Mouse (Mus musculus) layer of hippocampus, adult 11-12 months (tissue): ENCODE results near the gene Fmnl3.

Experiments
- DNase-seq: peaks from one replicate; pipeline ENCODE4 v3.0.0; 2022; ENCODE audit warnings: low spot score

Gene Fmnl3

DNA sequence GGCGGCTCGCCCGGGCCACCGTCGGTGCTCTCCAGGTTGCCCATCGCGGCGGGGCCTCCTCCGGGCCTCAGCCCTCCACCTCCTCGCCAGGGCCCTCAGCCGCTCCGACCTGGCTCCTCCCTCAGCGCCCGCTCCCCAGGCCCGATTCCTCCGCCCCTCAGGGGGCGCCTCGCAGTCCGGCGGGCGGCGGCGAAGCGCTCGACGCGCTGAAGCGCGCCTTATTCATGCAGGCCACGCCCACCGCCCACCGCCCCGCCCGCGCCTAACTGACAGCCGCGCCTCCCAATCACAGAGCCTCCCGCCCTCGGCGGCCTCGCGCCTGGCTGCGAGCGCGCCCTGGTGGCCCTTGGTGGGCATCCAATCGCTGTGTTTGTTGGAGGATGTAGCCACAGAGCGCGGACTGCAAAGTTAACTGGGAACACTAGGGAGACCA is at the start of gene Fmnl3:
TSS of gene Fmnl3 (minus strand) at position 224 of the 433 bp plus-strand sequence.
- DNase-seq = peak; percentile 96

DNA sequence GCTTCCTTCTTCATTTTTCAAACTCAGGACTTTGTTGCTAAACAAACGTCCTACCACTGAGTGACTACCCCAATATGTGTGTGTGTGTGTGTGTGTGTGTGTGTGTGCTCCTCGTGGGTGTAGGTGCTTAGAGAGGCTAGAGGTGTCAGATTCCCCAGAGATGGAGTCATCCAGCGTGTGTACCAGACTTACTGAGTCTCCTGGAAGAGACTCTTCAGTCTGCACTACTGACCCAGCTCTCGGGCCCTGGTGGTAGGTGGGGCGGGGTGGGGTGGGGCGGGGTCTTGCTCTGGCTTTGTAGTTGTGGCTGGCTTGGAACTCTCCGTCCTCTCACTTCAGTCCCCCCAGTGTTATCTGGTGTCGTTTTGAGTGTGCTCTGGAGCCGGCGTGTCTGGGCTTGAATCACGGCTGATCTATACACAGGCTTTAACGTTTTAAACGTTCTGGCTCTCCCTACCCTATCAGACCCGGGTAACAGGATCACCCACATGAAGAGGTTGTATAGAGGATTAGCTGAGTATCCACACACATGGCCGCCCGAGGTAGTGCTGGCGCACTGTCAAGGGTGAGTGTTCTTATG is 47.5 kb upstream of the Fmnl3 start:
- no peak for DNase-seq

DNA sequence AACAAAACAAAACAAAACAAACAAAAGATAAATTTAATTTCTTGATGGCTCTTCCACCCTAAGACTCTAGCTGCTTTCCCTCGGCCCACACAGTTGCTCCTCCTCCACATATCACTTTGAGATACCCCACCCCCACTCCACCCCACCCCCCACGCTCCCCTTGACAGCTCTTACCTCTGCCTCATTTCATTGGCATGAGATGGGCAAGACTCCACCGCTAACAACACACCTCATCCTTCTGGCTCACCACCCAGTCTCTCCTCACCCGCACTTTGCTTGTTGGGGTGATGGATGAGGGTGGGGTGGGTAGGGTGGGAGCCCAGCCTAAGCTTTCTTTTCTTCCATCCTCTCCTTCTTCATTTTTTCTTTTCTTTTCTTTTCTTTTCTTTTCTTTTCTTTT is 46.7 kb upstream of the Fmnl3 start:
- DNase-seq = no peak

DNA sequence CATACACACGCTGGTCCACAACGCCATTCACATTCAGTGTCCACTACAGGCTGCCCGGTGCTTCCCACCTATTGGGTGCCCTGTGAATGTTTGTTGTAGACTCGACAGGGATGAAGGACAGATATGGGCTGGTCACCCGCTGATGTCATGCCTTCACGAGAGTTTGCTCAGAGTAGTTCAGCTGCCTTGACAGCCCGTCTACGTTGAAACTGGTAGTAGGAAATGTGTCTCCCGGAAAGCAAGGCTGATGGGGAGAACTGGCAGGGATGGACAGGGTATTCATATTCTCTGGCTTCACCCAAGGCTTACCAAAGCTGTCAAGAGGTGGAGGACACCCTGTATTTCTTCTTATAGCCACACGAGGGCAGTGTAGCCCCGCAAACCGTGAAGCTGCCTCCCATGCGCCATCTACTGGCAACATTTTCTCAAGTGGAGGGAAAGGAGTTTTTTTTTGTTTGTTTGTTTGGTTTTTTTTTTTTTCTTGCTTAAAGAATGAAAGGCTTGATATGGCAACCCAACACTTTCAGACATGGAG is 46.1 kb upstream of the Fmnl3 start:
- peak; percentile 82 for DNase-seq

DNA sequence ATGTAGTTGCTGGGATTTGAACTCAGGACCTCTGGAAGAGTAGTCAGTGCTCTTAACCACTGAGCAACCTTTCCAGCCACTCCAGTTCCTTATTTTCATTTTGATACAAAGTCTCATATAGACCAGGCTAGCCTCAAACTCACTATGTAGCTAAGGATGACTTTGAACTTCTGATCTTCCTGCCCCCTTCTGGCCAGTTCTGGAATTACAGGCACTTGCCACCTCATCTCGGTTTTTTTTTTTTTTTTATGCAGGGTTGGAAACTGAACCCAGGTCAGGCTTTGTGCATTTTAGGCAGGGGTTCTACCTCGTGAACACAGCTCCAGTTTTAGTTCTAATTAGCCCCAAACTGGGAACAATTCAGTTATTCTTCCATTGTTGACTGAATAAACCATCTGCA is 45.5 kb upstream of the Fmnl3 start:
- DNase-seq = peak; percentile 67

DNA sequence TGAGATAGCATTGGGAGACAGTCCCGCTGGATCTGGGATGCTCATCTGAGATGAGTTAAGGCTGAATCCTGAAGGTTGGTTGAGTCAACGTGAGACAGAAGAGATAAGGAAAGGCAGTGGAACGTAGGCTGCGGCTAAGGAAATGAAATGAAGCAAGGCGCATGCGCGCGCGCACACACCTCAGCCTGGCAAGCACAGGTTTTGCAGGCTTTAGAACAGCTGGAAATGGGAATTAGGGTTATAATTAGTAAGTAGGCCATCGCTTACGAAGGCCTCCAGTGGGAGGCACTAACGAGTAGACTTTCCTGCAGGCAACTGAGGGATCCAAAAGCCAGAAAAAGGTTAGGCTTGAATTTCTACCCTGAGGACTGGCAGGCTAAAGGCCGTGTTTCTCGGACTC is 41.5 kb upstream of the Fmnl3 start:
- no peak for DNase-seq

DNA sequence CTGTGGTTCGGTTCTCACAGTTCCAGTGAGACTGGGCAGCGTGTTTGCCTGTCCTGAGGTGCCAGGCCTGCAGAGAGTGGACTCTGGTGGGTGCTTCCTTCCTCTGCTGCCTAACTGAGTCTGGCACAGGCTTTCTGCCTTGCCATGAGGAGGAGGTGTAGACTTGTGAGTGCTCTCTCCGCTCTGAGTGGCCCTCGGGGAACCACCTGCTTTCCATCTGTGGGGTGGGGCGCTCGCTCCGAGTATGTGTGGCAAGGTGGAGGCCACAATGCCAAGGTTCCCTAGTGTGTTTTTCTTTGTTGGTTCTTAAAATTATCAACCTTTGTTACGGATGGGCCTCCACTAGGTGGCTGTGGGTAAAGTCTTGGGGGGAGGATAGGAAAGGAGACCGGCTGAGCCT is 38.6 kb upstream of the Fmnl3 start:
- DNase-seq = no peak

DNA sequence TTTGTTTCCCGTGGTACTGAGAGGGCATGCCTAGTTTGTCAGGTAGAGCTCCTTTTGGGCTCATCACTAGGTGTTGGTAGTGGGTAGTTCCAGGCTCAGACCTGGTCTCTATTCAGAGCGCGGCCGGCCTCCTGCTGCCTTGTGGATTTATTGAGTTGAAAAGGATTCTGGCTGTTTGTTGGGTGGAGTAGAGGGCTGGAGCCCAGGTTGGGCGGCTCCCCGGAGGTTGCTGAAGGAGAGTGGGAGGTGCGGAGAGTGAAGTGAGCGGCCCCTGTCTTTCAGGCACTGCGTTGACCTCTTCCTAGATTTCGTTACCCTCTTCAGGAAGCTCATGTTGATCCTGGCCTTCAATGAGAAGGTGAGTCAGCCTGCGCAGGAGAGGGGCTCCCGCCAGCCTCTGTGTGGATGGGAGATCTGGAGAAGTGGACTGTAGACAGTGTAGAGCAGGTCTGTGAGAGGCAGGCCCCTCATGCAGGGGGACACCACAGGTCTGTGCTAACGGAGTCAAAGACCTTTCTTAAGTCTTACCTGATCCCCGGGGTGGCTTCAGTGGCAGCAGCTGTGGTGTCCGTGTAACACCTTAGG is 36.8 kb upstream of the Fmnl3 start:
- no peak for DNase-seq

DNA sequence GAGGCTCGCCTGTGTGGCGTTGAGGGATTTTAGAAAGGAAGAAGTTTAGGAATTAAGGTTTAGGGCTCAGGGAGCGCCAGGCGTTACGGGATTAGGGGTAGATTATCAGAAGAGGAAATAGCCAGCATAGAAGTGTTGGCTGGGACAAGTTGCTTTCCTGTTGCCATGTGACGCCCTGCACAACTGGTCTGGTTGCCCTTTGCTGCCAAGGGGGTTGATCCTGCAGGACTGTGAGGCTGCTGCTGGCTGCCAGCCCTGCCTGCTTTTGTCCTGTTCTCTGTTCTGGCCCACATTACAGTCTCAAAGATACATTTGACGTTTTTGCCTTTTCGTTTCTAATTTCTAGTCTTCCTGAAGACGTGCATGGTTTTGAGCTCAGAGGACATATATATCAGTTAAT is 34.9 kb upstream of the Fmnl3 start:
- DNase-seq = no peak

DNA sequence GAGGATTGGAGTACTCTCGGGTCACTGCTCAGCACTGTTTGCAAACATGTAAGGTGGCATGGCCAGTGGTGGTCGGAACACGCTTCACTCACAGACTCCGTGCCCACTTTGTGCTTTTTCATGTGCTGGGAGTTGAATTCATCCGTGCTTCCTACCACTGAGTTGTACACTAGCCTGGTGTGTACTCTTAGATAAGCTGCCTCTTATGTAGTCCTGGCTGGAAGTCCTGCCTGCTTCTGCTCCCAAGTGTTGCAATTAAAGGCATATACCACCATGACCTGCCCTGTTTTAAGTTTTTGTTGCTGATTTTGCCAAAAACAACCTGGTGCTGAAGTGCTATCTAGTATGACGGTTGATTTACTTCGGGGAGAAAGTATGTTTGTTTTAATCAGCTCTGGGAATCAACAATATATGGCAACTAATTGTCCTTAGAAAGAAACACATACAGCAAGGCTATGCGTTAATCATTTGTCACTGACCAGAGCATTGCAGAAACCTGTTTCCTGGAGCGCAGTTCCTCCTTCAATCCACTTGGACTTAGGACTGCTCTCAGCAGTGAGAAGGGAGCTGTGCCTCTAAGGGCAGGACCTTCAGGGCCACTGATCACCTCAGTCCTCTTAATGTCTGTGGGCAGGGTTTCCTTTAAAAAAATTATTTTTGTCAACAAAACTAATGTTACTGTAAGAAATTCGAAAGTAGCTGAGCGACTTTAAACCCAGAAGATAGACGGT is 33.0 kb upstream of the Fmnl3 start:
- DNase-seq = no peak

DNA sequence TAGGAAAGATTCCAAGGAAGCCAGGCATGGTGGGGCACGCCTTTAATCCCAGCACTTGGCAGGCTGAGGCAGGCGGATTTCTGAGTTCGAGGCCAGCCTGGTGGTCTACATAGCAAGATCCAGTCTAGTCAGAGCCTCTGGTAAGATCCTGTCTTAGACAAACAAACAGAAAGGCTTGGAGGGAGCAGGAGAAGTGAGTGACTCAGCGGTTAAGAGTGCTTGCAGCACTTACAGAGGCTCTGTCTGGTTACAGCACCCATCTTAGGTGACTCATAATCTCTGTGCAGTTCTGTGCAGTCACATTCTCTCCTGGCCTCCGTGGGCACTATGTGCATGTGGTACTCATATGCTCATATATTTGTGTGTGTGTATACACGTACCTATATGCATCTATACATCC is 30.3 kb upstream of the Fmnl3 start:
- no peak for DNase-seq

DNA sequence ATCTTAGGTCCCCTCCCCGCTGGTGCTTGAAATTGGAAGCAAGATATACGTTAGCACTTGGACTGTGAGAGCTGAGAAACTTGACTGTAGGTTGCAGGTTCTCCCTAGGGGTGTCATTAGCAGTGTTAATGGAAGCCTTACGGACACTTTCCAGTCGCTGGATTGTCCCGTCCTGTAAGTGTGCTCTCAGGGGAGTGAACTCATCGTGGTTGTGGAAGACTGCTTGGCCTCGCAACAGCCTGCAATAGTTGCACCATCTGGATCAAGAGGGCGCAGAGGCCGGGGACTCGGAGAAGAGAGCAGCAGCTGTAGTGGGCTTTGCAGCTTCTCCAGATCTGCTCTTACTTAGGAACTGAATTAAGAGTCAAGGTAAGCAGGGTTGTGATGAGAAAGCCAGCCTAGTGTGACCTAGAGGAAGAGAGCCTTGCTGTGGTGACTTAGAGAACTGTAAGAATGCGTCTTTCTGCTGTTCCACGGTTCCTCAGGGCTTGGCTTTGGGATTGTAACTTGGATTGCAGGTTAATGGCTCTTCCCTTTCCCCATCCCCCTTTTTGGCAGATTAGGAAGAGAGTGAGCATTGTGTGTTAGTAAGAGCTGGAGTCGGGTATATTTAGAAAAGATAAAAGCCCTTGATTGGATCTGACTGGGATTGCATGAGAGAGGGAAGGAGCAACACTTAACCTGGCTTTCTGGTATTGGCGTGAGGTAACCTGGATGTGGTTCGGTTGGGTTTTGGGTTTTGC is 29.4 kb upstream of the Fmnl3 start:
- DNase-seq = no peak

DNA sequence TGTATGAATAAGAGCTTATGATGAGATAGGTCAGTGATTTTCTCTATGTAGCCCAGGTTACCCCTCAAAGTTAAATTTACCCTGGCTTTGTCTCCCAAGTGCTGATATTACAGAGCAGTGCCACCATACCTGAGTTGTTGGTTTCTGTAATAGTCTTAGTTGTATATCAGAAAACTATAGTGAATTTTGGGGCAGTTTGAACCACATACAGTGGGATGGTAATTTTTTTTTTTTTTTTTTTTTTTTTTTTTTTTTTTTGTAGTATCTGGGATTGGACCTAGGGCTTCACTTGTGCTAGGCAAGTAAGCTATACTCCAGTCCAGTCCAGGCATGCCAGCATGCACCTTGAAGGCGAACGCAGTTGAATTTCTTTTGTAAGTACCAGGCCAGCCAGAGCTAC is 27.3 kb upstream of the Fmnl3 start:
- no peak for DNase-seq

DNA sequence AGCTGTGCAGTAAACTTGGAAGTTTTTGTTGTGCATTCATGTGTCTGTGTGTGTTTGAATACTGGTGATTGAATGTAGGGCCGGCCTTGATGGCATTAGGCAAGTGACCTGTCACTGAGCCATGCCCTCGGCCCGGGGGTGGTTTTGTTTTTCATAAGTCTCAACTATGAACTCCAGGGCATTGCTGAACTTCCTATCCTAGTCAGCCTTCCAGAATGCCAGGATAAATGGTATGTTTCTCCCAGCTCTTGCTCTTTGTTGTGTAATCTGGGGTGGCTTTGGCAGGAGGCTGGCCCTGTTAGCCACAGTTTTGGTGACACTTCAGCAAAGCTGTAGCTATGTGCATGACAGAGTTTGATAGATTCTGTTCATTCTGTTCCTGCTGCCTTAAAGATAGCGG is 26.6 kb upstream of the Fmnl3 start:
- no peak for DNase-seq

DNA sequence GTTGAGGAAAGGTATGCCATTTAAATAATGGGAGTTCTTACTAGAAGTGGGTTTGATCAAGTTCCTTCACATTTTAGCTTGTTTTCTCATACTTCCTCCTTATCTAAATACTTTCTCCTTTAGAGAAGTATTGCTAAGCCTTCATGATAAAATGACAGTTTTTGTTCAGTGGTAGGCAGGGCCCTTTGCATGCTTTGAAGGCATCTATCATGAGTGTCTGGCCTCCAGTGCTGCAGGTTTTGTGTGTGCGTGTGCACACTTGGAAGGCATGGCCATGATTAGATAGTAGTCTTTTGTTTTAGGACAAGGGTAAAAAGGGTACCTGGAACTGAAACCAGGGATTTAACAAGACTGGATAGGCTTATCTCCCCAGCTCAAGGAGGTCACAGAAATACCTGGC is 26.2 kb upstream of the Fmnl3 start:
- no peak for DNase-seq

DNA sequence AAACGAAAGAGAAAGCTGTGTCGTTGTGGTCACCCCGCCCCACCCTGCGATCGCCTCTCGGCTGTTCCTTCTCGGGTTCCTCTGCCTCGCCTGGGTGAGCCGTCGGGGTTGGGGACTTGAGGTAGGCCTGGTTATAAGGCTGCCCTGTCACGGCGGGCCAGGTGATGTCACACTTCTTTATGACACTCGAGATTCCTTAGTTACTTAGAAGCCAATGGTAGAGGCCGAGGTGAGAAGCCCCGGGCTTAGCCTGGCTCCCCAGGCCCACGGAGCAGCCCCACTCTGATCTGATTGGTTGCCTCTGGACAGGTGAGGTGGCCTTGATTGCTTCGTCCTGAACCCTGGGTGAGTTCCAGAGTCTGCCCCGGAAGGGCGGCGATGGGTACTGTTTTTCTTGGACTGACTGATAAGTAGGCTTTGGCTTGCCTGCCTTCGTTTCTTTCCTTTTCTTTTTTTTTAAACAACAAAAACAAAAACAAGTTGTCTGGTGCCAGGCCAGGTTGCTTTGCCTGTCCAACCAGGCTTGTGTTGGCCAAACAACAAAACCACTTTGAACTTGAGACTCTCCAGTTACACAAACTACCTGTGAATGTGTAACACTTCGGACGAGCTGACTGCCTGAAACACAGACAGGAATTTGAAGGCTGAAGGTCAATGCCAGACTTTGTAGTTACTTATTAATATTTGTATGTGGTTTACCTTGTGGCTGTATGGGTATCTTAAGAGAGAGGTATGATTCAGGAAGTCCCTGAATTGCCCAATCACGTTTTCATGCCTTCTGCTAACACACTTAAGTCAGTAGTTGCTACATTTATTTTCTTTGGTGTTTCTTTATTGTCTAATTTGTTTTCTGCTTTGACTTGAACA is 23.3 kb upstream of the Fmnl3 start:
- DNase-seq = no peak

DNA sequence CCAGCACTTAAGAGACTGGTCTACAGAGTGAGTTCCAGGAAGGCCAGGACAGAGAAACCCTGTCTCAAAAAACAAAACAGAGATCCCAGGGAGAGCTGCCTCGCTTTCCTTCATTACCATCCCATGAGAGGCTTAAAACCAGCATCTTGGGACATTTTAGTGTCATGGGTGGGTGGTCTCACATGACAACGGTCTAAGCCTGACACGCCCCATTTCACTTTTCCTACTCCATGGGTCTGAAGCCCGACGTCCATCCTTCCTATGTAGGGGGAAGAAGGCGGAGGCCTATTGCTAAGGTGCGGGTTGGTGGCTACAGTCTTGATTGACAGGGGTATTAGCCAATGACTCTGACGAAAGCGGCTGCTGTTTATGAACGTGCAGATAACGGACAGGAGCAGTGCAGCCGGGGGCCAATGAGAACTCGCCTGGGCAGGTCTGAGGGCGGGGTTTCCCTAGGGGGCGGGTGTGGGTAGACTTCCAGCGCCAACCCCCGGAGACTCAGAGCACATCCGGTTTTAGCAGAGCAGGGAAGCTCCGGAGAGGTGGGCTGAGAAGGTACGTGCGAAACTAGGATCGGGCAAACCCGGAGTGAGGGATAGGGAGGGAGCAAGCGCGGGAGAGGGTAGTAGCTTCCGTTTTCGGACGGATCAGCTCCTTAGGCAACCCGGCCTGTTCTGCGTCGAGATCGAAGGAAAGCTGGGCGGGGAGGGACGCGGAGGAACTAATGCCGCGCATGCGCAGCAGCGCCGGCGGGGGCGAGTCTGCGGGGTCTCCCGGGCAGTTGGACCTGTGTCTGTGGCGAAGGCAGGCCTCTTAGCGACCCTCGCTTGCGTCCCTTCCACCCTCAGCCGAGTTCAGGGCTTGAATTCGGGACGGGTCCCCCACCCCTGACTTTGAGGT is 22.5 kb upstream of the Fmnl3 start, which contains the start of gene Tmbim6:
TSS of gene Tmbim6 (plus strand) at position 397 of the 900 bp plus-strand sequence.
- peak; percentile 100 for DNase-seq

DNA sequence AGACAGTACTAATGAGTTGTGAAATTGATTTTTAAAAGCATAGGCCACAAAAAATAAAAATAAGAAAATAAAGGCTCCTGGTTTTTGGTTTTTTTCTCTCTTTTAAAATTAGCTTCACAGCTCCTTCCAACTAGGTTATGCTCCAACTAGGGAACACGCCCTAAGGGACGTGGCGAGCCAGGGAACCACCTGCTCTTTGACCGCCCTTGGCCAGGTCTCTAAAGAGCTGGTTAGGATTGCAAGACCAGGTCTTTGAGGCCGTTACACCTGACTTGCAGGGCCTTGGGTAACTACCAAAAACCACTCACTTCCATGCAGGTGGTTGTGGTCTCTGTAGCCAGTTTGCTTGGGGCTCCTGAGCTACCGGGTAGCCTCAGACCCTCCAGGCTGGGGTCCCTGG is 21.7 kb upstream of the Fmnl3 start:
- no peak for DNase-seq

DNA sequence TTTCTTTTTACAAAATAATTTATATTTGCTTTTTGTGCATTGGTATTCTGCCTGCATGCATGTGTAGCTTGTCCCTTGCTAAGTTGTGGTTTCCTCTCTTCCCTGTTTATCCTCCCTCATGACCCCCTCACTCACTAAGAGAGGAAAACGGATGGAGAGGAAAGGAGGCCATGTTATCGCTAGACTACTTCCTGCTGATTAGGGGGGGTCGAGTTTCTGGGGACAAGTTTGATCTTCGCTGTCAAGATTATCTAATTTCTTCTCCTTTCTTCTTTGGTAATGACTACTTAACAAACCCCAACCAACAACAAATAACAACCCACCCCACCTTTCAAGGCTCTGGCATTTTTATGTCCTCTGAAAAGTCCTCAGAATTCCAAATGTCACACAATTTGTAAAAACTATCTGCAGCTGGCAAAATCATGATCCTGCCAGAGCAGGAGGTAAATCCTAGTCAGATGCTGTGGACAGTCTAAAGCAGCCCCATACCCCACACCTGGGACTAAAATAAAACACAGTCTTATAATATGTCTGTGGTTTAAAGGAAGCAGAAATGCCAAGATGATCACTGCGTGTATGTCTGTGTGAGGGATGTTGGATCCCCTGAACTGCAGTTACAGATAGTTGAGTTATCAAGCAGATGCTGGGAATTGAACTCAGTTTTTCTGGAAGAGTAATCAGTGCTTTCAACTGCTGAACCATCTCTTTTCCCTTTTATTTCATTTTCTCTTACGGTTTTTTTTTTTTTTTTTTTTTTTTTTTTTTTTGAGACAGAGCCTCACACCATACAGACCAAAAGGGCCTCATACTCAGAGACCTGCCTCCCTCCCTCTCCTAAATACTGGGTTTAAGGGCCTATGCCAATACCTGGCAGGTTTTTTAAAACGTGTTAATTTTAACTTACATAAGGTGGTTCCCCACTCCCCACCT is 20.5 kb upstream of the Fmnl3 start:
- DNase-seq = no peak
